Mouse (Mus musculus): ENCODE results near the gene Ephb6. TPM values are rescaled to one million over a fixed set of nuclear protein-coding genes. Genes with fewer than 3 reads are reported as not detected.

Ephb6 gene
- polyA plus RNA-seq, 1 experiment from 2014 or later, result 16.2 TPM

- no peaks in the 10 kb centered on the region for H3K27me3 ChIP-seq (ENCODE audit: insufficient read depth, low read length)
- 78% methylated on average over 3 of the region's 3 CpGs for WGBS
- H3K27ac ChIP-seq (ENCODE audit: low read length), result no peak overlapping the region
- no peaks in the 10 kb centered on the region for H3K36me3 ChIP-seq (ENCODE audit: insufficient read depth, low read length)
- H3K4me2 ChIP-seq (replicated peaks; ENCODE audit: low read depth, low read length), result no peak overlapping the region
- H3K4me1 ChIP-seq (ENCODE audit: insufficient read depth, low read length), result no peaks in the 10 kb centered on the region
- no peak for ATAC-seq (ENCODE audit: low FRiP score, low TSS enrichment)
- H3K4me3 ChIP-seq (ENCODE audit: low read length), result no peak overlapping the region
- no peaks in the 10 kb centered on the region for H3K9me3 ChIP-seq (ENCODE audit: low read length)
- H3K9ac ChIP-seq (replicated peaks; ENCODE audit: low read length), result no peak overlapping the region
Measured at GRCm38 (mm10) chr6:41569078-41569477, 36.2 kb upstream of the Ephb6 start.

DNA sequence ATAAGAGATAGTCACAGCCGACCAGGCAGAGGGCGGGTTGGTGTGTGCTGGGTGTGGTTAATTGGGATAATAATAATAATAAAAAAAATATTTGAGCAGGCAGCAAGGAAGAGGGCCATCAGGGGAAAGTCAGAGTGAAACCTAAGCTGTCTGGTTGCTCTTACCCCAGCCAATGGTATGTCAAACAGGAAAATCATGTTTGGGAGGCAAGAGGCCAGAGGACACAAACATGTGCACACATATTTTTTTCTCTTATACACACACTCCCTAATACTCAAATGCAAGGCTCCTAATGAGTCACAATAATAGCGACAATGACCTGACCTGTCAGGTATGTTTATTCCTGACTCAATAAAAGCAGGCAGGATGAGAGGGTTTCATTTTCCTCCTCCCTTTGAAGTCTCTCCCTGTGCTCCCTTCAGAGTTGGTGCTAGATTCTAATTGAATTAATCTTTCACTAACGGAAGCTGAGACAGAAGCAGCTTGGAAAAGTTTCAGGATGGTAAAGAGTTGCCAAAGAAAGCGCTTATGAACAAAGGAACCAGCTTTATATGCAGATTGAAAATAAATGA lies 28.7 kb upstream of the Ephb6 start:
- H3K9ac ChIP-seq (replicated peaks; ENCODE audit: low read length), result no peak overlapping the region
- H3K27ac ChIP-seq (ENCODE audit: low read length), result no peak overlapping the region
- H3K4me1 ChIP-seq (ENCODE audit: insufficient read depth, low read length), result no peaks in the 10 kb centered on the region
- no peaks in the 10 kb centered on the region for H3K9me3 ChIP-seq (ENCODE audit: low read length)
- no peaks in the 10 kb centered on the region for H3K36me3 ChIP-seq (ENCODE audit: insufficient read depth, low read length)
- H3K4me3 ChIP-seq (ENCODE audit: low read length), result no peak overlapping the region
- H3K4me2 ChIP-seq (replicated peaks; ENCODE audit: low read depth, low read length), result no peak overlapping the region
- no peaks in the 10 kb centered on the region for H3K27me3 ChIP-seq (ENCODE audit: insufficient read depth, low read length)
- WGBS, result 49% methylated on average over 5 of the region's 5 CpGs
- ATAC-seq (ENCODE audit: low FRiP score, low TSS enrichment), result peak; percentile 23; the same call in 1 of the 2 replicates

GRCm38 (mm10) chr6:41577297-41577696 lies 28.0 kb upstream of the Ephb6 start:
- ATAC-seq (ENCODE audit: low FRiP score, low TSS enrichment), result no peak
- Histone ChIP-seq H3K4me3 (ENCODE audit: low read length) (no peak overlapping the region), H3K36me3 (ENCODE audit: insufficient read depth, low read length) (no peaks in the 10 kb centered on the region), H3K9ac (replicated peaks; ENCODE audit: low read length) (no peak overlapping the region), H3K27me3 (ENCODE audit: insufficient read depth, low read length) (no peaks in the 10 kb centered on the region), H3K4me2 (replicated peaks; ENCODE audit: low read depth, low read length) (no peak overlapping the region), H3K27ac (ENCODE audit: low read length) (no peak overlapping the region), H3K4me1 (ENCODE audit: insufficient read depth, low read length) (no peaks in the 10 kb centered on the region), H3K9me3 (ENCODE audit: low read length) (no peaks in the 10 kb centered on the region)
- 57% methylated on average over 5 of the region's 5 CpGs for WGBS

DNA sequence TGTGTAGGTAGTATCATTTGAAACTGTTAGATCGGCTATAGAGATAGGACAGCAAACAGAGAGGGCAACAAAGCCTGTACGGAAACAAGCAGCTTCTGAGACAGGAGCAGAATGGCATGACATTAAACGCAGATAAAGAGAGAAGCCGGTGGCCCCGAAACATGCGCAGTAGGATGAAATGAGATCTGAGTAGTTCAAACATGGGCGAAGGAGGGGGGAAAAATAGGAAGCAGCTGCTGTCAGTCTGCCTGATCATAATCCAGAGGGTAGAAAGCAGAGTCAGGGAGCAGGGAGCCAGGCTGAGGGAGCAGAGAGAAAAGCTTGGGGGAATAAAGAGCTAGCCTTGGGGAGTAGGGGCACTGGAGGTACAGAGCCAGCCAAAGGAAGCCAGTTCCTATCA lies 24.0 kb upstream of the Ephb6 start:
- no peak for ATAC-seq (ENCODE audit: low FRiP score, low TSS enrichment)
- Histone ChIP-seq H3K27ac (ENCODE audit: low read length) (no peak overlapping the region), H3K36me3 (ENCODE audit: insufficient read depth, low read length) (no peaks in the 10 kb centered on the region), H3K9ac (replicated peaks; ENCODE audit: low read length) (no peak overlapping the region), H3K4me3 (ENCODE audit: low read length) (no peak overlapping the region), H3K4me1 (ENCODE audit: insufficient read depth, low read length) (no peaks in the 10 kb centered on the region), H3K27me3 (ENCODE audit: insufficient read depth, low read length) (no peaks in the 10 kb centered on the region), H3K9me3 (ENCODE audit: low read length) (no peaks in the 10 kb centered on the region), H3K4me2 (replicated peaks; ENCODE audit: low read depth, low read length) (no peak overlapping the region)
- WGBS, result 56% methylated on average over 7 of the region's 7 CpGs

- ATAC-seq (ENCODE audit: low FRiP score, low TSS enrichment), result no peak
- Histone ChIP-seq H3K4me3 (ENCODE audit: low read length) (no peak overlapping the region), H3K27ac (ENCODE audit: low read length) (no peak overlapping the region), H3K9me3 (ENCODE audit: low read length) (no peaks in the 10 kb centered on the region), H3K4me2 (replicated peaks; ENCODE audit: low read depth, low read length) (no peak overlapping the region), H3K9ac (replicated peaks; ENCODE audit: low read length) (no peak overlapping the region), H3K4me1 (ENCODE audit: insufficient read depth, low read length) (no peaks in the 10 kb centered on the region), H3K27me3 (ENCODE audit: insufficient read depth, low read length) (no peaks in the 10 kb centered on the region), H3K36me3 (ENCODE audit: insufficient read depth, low read length) (no peaks in the 10 kb centered on the region)
- 61% methylated on average over 1 of the region's 1 CpGs for WGBS
Measured at GRCm38 (mm10) chr6:41582189-41582588, 23.1 kb upstream of the Ephb6 start.

DNA sequence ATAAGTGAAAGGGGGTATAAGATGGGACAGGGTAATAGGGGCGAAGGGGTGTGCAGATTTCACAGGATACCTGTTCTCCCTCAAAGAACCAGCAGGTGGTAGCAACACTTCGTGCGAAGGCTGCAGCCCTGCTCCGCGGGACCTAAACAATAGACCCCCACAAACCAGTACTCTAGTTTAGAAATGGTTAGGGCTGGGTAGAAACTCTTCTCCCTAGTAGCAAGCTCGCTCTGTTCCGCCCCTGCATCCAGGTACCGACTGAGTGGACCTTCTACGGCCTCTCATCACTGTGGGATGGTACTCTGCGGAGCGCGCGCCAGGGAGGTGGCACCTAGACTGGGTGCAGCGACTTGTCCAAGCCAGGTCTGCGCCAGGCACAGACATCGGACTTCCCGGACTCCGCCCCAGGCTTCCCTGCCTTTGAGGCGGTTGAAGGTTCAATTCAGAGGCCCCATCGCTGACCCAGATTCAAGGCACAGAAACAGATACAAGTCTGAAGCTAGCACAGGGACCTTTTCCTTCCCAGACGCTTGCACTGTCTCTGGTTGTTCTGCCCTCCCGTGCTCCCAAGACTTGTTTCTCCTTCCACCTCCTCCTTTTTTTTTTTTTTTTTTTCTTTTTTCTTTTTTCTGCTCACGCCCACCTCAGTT lies 756 bp upstream of the Ephb6 start:
- Histone ChIP-seq H3K27me3 (ENCODE audit: insufficient read depth, low read length) (no peaks in the 10 kb centered on the region), H3K9ac (replicated peaks; ENCODE audit: low read length) (peak overlapping the region; percentile 92), H3K4me1 (ENCODE audit: insufficient read depth, low read length) (peaks cover 6% of the 10 kb centered on the region; the same call in 1 of the 2 replicates), H3K4me3 (ENCODE audit: low read length) (peak overlapping the region; percentile 80), H3K27ac (ENCODE audit: low read length) (peak overlapping the region; percentile 91), H3K9me3 (ENCODE audit: low read length) (no peaks in the 10 kb centered on the region), H3K36me3 (ENCODE audit: insufficient read depth, low read length) (no peaks in the 10 kb centered on the region), H3K4me2 (replicated peaks; ENCODE audit: low read depth, low read length) (peak overlapping the region; percentile 95)
- peak; percentile 72 for ATAC-seq (ENCODE audit: low FRiP score, low TSS enrichment)
- under 1% methylated on average over 23 of the region's 23 CpGs for WGBS

- Histone ChIP-seq H3K36me3 (ENCODE audit: insufficient read depth, low read length) (no peaks in the 10 kb centered on the region), H3K27ac (ENCODE audit: low read length) (peak overlapping the region; percentile 91), H3K9me3 (ENCODE audit: low read length) (no peaks in the 10 kb centered on the region), H3K27me3 (ENCODE audit: insufficient read depth, low read length) (no peaks in the 10 kb centered on the region), H3K9ac (replicated peaks; ENCODE audit: low read length) (peak overlapping the region; percentile 92), H3K4me1 (ENCODE audit: insufficient read depth, low read length) (peaks cover 6% of the 10 kb centered on the region; the same call in 1 of the 2 replicates), H3K4me2 (replicated peaks; ENCODE audit: low read depth, low read length) (peak overlapping the region; percentile 95), H3K4me3 (ENCODE audit: low read length) (peak overlapping the region; percentile 80)
- 1% methylated on average over 7 of the region's 7 CpGs for WGBS
- ATAC-seq (ENCODE audit: low FRiP score, low TSS enrichment), result peak; percentile 58
Measured at GRCm38 (mm10) chr6:41605794-41606104, 467 bp downstream of the Ephb6 start.

DNA sequence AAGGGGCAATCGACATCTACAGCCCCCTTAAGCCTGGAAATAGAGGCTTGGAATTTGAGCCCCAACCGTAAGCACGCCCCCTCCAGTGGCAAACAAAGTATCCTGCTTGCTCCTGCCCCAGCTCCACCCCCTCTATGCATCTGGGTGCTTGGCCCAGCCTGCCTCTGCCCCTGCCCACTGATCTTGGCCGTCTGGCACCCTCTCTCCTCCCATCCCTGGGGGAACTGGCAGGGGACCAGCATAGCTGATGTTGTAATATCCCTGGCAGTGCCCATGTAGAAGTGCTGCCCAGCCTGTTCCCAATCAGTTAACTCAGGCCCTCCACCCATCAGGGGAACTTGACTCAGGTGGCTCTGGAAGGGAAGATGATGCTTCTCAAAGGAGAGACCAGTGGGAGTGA lies 932 bp downstream of the Ephb6 start:
- peaks cover 6% of the 10 kb centered on the region; the same call in 1 of the 2 replicates for H3K4me1 ChIP-seq (ENCODE audit: insufficient read depth, low read length)
- peak overlapping the region; percentile 92 for H3K9ac ChIP-seq (replicated peaks; ENCODE audit: low read length)
- no peak for ATAC-seq (ENCODE audit: low FRiP score, low TSS enrichment)
- no peaks in the 10 kb centered on the region for H3K9me3 ChIP-seq (ENCODE audit: low read length)
- H3K4me3 ChIP-seq (ENCODE audit: low read length), result peak overlapping the region; percentile 80
- H3K27ac ChIP-seq (ENCODE audit: low read length), result no peak overlapping the region
- 9% methylated on average over 4 of the region's 4 CpGs for WGBS
- peak overlapping the region; percentile 95 for H3K4me2 ChIP-seq (replicated peaks; ENCODE audit: low read depth, low read length)
- no peaks in the 10 kb centered on the region for H3K27me3 ChIP-seq (ENCODE audit: insufficient read depth, low read length)
- H3K36me3 ChIP-seq (ENCODE audit: insufficient read depth, low read length), result no peaks in the 10 kb centered on the region

DNA sequence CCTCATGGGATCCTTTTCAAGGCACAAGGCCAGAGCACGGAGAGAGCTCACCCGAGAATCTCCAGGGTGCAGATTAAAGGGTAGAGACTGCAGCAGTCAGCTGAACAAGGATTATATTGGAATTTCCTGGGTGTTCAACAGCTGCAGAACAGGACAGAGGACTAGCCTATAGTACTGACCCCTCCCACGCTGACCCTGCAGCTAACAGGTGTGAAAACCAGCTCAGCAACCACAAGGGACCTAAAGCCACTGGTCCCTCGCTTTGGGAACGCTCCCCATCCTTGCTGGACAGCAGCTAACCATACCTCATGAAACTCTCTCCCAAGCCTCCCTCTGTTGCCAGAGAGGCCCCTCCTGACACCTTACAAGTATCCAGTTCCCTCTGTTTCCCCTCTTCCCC lies 2.4 kb downstream of the Ephb6 start:
- no peak overlapping the region for H3K9ac ChIP-seq (replicated peaks; ENCODE audit: low read length)
- no peaks in the 10 kb centered on the region for H3K36me3 ChIP-seq (ENCODE audit: insufficient read depth, low read length)
- no peak overlapping the region for H3K4me3 ChIP-seq (ENCODE audit: low read length)
- WGBS, result 65% methylated on average over 5 of the region's 5 CpGs
- H3K9me3 ChIP-seq (ENCODE audit: low read length), result no peaks in the 10 kb centered on the region
- H3K4me1 ChIP-seq (ENCODE audit: insufficient read depth, low read length), result peaks cover 6% of the 10 kb centered on the region; the same call in 1 of the 2 replicates
- H3K27me3 ChIP-seq (ENCODE audit: insufficient read depth, low read length), result no peaks in the 10 kb centered on the region
- no peak overlapping the region for H3K4me2 ChIP-seq (replicated peaks; ENCODE audit: low read depth, low read length)
- no peak overlapping the region for H3K27ac ChIP-seq (ENCODE audit: low read length)
- ATAC-seq (ENCODE audit: low FRiP score, low TSS enrichment), result no peak

GRCm38 (mm10) chr6:41620173-41620798 lies 15.0 kb downstream of the Ephb6 start:
- no peaks in the 10 kb centered on the region for H3K4me1 ChIP-seq (ENCODE audit: insufficient read depth, low read length)
- no peaks in the 10 kb centered on the region for H3K9me3 ChIP-seq (ENCODE audit: low read length)
- 78% methylated on average over 9 of the region's 9 CpGs for WGBS
- ATAC-seq (ENCODE audit: low FRiP score, low TSS enrichment), result 0 out of 2 replicates have a peak, but pooled peaks have one; percentile 11
- no peak overlapping the region for H3K4me2 ChIP-seq (replicated peaks; ENCODE audit: low read depth, low read length)
- H3K27me3 ChIP-seq (ENCODE audit: insufficient read depth, low read length), result no peaks in the 10 kb centered on the region
- no peak overlapping the region for H3K4me3 ChIP-seq (ENCODE audit: low read length)
- no peak overlapping the region for H3K27ac ChIP-seq (ENCODE audit: low read length)
- no peak overlapping the region for H3K9ac ChIP-seq (replicated peaks; ENCODE audit: low read length)
- H3K36me3 ChIP-seq (ENCODE audit: insufficient read depth, low read length), result no peaks in the 10 kb centered on the region
